Mouse (Mus musculus) liver, embryonic 14.5 days (tissue): ENCODE measurements around the gene Fbxw9. TPM values are rescaled to one million over a fixed set of nuclear protein-coding genes. Genes with fewer than 3 reads are reported as not detected.

Experiments
- ATAC-seq: fragments of 200-750 bp; cut with Nextera tagmentation; 2 replicates; pipeline ENCODE4 v1.8.0; 2017; ENCODE audit warnings: moderate number of reproducible peaks, mild to moderate bottlenecking, moderate library complexity; ENCODE audit not compliant: insufficient read depth
- DNase-seq, 3 experiments: peaks; one replicate each; pipeline ENCODE4 v3.0.0-alpha.2; 2012 to 2013; ENCODE audit warnings: low read depth in 3 of 3, low spot score in 3 of 3
- H3K27ac ChIP-seq: fragments of 300-500 bp; sonication (generic); 2 replicates; pipeline ENCODE4 v1.5.1; 2014; ENCODE audit warnings: moderate library complexity, mild to moderate bottlenecking, control low read depth, inconsistent platforms
- H3K27me3 ChIP-seq: fragments of 300-500 bp; sonication (generic); 2 replicates; pipeline ENCODE4 v1.6.1; 2014; ENCODE audit warnings: mild to moderate bottlenecking, low read length, moderate library complexity; ENCODE audit not compliant: control insufficient read depth, insufficient read depth
- H3K36me3 ChIP-seq: fragments of 300-500 bp; sonication (generic); replicated peaks from 2 replicates; pipeline ENCODE4 v1.6.1; 2014; ENCODE audit warnings: low read depth; ENCODE audit not compliant: control insufficient read depth, insufficient read depth
- H3K4me1 ChIP-seq, 2 experiments: fragments of 200-500 bp in 1 of 2; fragments of 300-500 bp in 1 of 2; sonication (generic) in 1 of 2; replicated peaks; 2 replicates each; pipeline ENCODE4 v1.6.1; 2012 to 2014; ENCODE audit warnings: antibody characterized with exemption in 1 of 2, inconsistent platforms in 1 of 2, low read length in 1 of 2; ENCODE audit not compliant: control insufficient read depth in 2 of 2, insufficient read depth in 2 of 2
- H3K4me2 ChIP-seq: fragments of 300-500 bp; sonication (generic); 2 replicates; pipeline ENCODE4 v1.6.1; 2014; ENCODE audit warnings: low read depth, mild to moderate bottlenecking, control low read depth, moderate library complexity
- H3K4me3 ChIP-seq, 2 experiments: fragments of 200-500 bp in 1 of 2; fragments of 300-500 bp in 1 of 2; sonication (generic) in 1 of 2; 2 replicates each; pipeline ENCODE4 v1.5.1; 2012 to 2014; ENCODE audit warnings: low read depth in 2 of 2, low read length in 2 of 2, mild to moderate bottlenecking in 2 of 2, control low read depth in 1 of 2, inconsistent platforms in 1 of 2, moderate library complexity in 1 of 2; ENCODE audit not compliant: insufficient read depth in 1 of 2
- H3K9ac ChIP-seq: fragments of 300-500 bp; sonication (generic); replicated peaks from 2 replicates; pipeline ENCODE4 v1.6.1; 2014; ENCODE audit warnings: mild to moderate bottlenecking, control low read depth, moderate library complexity
- H3K9me3 ChIP-seq: fragments of 300-500 bp; sonication (generic); 2 replicates; pipeline ENCODE4 v1.6.1; 2016; ENCODE audit warnings: low read length, mixed read lengths; ENCODE audit not compliant: control insufficient read depth
- CTCF ChIP-seq: IDR thresholded peaks from 2 replicates; pipeline ENCODE4 v1.5.1; 2016; ENCODE audit warnings: antibody characterized with exemption, low read depth, control low read depth
- EP300 ChIP-seq: IDR thresholded peaks from 2 replicates; pipeline ENCODE4 v1.6.1; 2016; ENCODE audit warnings: antibody characterized with exemption, low read depth
- WGBS: fragments of 180-500 bp; shearing (Covaris S2); extraction: QIAGEN DNeasy Blood & Tissue Kit; methylation state at CpG from one replicate; pipeline ENCODE4 v1.1.7; 2014; ENCODE audit not compliant: insufficient replicate concordance; 5-methylcytosine and 5-hydroxymethylcytosine counted together
- polyA plus RNA-seq, 2 experiments: library from polyadenylated mRNA; depleted of rRNA in 1 of 2; stranded (reverse) in 1 of 2; unstranded in 1 of 2; fragments of >200 nt; fragmentation: Nextera tagmentation in 1 of 2; extraction: Ambion mirVana in 1 of 2; gene quantifications; 2 replicates each; pipeline versions ENCODE4 v1.2.1 to v1.2.3; 2012 to 2014

Gene Fbxw9
- polyA plus RNA-seq, 2 experiments, result 6.0 to 8.9 TPM

GRCm38 (mm10) chr8:85062603-85063002 is 2.7 kb downstream of the Fbxw9 start:
- no peak for ATAC-seq
- WGBS, result 76% methylated on average over 4 of the region's 4 CpGs
- Histone ChIP-seq H3K9ac (no peak overlapping the region), H3K4me2 (no peak overlapping the region), H3K36me3 (no peaks in the 10 kb centered on the region), H3K4me1 (no peaks in the 10 kb centered on the region; a peak in 1 of 4 replicates), H3K4me3 (no peak overlapping the region), H3K27ac (no peak overlapping the region), H3K9me3 (no peaks in the 10 kb centered on the region), H3K27me3 (no peaks in the 10 kb centered on the region)
- DNase-seq, result no peak
- TF ChIP-seq EP300 (no peak), CTCF (no peak)

GRCm38 (mm10) chr8:85065213-85065612 is 5.4 kb downstream of the Fbxw9 start:
- no peaks in the 10 kb centered on the region; a peak in 1 of 4 replicates for H3K4me1 ChIP-seq
- H3K9me3 ChIP-seq, result no peaks in the 10 kb centered on the region
- no peak overlapping the region for H3K4me2 ChIP-seq
- DNase-seq (no peak), ATAC-seq (peak; percentile 32; the same call in 1 of the 2 replicates)
- H3K27ac ChIP-seq, result no peak overlapping the region
- H3K4me3 ChIP-seq, result no peak overlapping the region
- WGBS, result 46% methylated on average over 2 of the region's 2 CpGs
- no peaks in the 10 kb centered on the region for H3K27me3 ChIP-seq
- no peak overlapping the region for H3K9ac ChIP-seq
- TF ChIP-seq CTCF (no peak), EP300 (no peak)
- H3K36me3 ChIP-seq, result no peaks in the 10 kb centered on the region

GRCm38 (mm10) chr8:85067155-85067554 is 7.3 kb downstream of the Fbxw9 start:
- H3K4me3 ChIP-seq, result no peak overlapping the region
- 81% methylated on average over 2 of the region's 2 CpGs for WGBS
- H3K27ac ChIP-seq, result no peak overlapping the region
- ATAC-seq (no peak), DNase-seq (no peak)
- no peak for TF ChIP-seq CTCF
- H3K36me3 ChIP-seq, result no peaks in the 10 kb centered on the region
- no peaks in the 10 kb centered on the region for H3K9me3 ChIP-seq
- H3K27me3 ChIP-seq, result no peaks in the 10 kb centered on the region
- H3K9ac ChIP-seq, result no peak overlapping the region
- H3K4me2 ChIP-seq, result no peak overlapping the region
- H3K4me1 ChIP-seq, result peaks cover 7 to 11% of the 10 kb centered on the region in 2 experiments

DNA sequence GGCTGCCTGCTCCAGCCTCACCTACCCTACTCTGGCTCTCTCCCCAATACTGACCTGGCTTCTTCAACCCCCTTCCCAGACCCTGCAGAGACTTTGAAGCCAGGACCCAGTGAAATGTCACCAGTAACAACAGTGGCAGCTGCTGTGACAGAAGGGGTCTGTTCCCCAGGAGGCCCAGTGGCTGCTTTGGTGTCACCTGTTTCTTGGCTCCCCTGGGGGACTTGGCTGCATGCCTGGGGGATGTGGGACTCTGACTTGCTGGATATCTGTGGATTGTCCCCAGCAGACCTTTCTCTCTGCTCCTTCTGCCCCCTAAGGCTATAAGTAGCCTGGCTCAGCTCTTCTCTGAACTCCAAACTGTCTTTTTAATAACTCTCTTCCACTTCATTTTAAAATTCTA is 8.1 kb downstream of the Fbxw9 start, which contains the start of gene Gm5741:
Gene Gm5741 (minus strand): TSS at position 1 of the 400 bp plus-strand sequence.
- TF ChIP-seq EP300, result no peak
- TF ChIP-seq CTCF, result no peak
- ATAC-seq (no peak), DNase-seq (no peak)
- Histone ChIP-seq H3K9ac (no peak within 1 kb of the TSS), H3K4me3 (no peak within 1 kb of the TSS), H3K27me3 (no peaks in the 10 kb centered on the region), H3K4me1 (peaks cover 13 to 17% of the 10 kb centered on the region in 2 experiments), H3K4me2 (no peak within 1 kb of the TSS), H3K36me3 (no peaks in the 10 kb centered on the region), H3K27ac (no peak within 1 kb of the TSS), H3K9me3 (no peaks in the 10 kb centered on the region)

GRCm38 (mm10) chr8:85071041-85071440 is 11.2 kb downstream of the Fbxw9 start:
- DNase-seq (no peak), ATAC-seq (peak; percentile 14; the same call in 1 of the 2 replicates)
- whole genome bisulfite sequencing, result 68% methylated on average over 5 of the region's 5 CpGs
- Histone ChIP-seq H3K9me3 (no peaks in the 10 kb centered on the region), H3K27me3 (no peaks in the 10 kb centered on the region), H3K9ac (peak overlapping the region; percentile 77), H3K4me2 (peak overlapping the region; percentile 92), H3K4me1 (peaks cover 23 to 30% of the 10 kb centered on the region in 2 experiments), H3K36me3 (peaks cover 19% of the 10 kb centered on the region), H3K4me3 (peak overlapping the region; percentile 78 to 79), H3K27ac (peak overlapping the region; percentile 61)
- TF ChIP-seq CTCF (no peak), EP300 (no peak)
